Mouse (Mus musculus): Measurements from ENCODE around the gene Dgkb. TPM values are rescaled to one million over a fixed set of nuclear protein-coding genes. Genes with fewer than 3 reads are reported as not detected.

Dgkb gene
- total and polyA plus RNA-seq, 3 experiments = not detected

DNA sequence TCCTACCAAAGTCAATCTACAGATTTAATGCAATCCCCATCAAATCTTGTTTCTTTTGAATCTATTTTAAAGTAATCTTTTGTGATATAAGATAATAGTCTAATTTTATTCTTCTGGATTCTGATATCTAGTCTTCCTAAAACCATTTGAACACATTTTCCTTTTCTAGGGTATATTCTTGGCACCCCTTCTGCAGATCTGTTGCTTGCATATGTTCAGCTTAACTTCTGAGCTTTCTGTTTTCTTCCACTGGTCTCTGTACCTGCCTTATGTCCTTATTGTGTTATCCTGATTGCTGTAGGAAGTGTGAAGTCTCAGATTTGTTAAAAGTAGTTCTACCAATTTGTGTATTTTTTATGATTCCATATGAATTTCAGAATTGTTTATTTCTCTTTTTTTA, 451.3 kb downstream of the Dgkb start:
- no peak overlapping the region for H3K4me2 ChIP-seq (ENCODE audit: insufficient read depth, low read depth, poor library complexity, severe bottlenecking)
- in situ Hi-C loops (cut with MboI; ENCODE audit: low pct_ligation_motif_present, low pct_unique_long_range_greater_than_20kb, low sequenced_read_pairs) = no loop called here
- no peak overlapping the region for H3K9ac ChIP-seq (ENCODE audit: insufficient read depth, low read depth)
- H3K79me2 ChIP-seq (replicated peaks; ENCODE audit: control insufficient read depth, extremely low read depth, insufficient read depth, poor library complexity, severe bottlenecking) = no peaks in the 10 kb centered on the region
- no peak overlapping the region for H3K27ac ChIP-seq (ENCODE audit: insufficient read depth, low read depth)
- TF ChIP-seq ZNF384 (IDR thresholded peaks at IDR 0.05; ENCODE audit: low read depth, low read length) = no peak
- TF ChIP-seq EP300 (IDR thresholded peaks at IDR 0.05; ENCODE audit: low read length) = no peak
- no peaks in the 10 kb centered on the region for H3K4me1 ChIP-seq (ENCODE audit: control insufficient read depth in 1 of 2, insufficient read depth in 2 of 2)
- no peak overlapping the region for H3K4me3 ChIP-seq (replicated peaks in 1 of 3; ENCODE audit: low read depth in 2 of 3, low read length in 2 of 3, poor library complexity in 1 of 3)
- no peaks in the 10 kb centered on the region for H3K36me3 ChIP-seq (replicated peaks in 1 of 2; ENCODE audit: control insufficient read depth in 1 of 2, insufficient read depth in 1 of 2, low read length in 1 of 2)
- no peak for DNase-seq (ENCODE audit: extremely low read depth)
- no peaks in the 10 kb centered on the region for H3K9me3 ChIP-seq (replicated peaks; ENCODE audit: low read length)
- dilution Hi-C loops (cut with MboI; ENCODE audit: extremely low pct_ligation_motif_present, extremely low pct_unique_long_range_greater_than_20kb, low sequenced_read_pairs) = no loop called here
- no peaks in the 10 kb centered on the region for H3K27me3 ChIP-seq (replicated peaks)

DNA sequence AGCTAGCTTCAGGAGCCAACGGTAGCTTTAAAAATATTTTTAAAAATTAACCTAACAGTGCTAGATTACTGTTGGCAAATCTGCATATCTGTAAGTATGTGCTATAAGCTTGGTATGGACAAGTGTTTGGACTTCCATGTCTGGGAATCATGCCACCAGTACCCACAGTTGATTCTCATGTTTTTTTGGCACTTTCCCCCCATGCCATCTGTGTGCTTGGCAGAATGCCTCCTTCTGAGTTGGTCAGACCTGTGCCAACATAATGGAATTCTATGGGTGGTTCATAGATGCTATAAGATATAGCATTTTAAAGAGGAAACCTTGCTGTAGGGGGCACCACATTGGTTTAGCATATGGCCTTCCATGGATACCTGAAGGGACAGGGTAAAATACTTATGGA, 484.0 kb downstream of the Dgkb start:
- H3K9me3 ChIP-seq (replicated peaks; ENCODE audit: low read length) = no peaks in the 10 kb centered on the region
- dilution Hi-C loops (cut with MboI; ENCODE audit: extremely low pct_ligation_motif_present, extremely low pct_unique_long_range_greater_than_20kb, low sequenced_read_pairs) (no loop called here), in situ Hi-C loops (cut with MboI; ENCODE audit: low pct_ligation_motif_present, low pct_unique_long_range_greater_than_20kb, low sequenced_read_pairs) (no loop called here)
- H3K36me3 ChIP-seq (replicated peaks in 1 of 2; ENCODE audit: control insufficient read depth in 1 of 2, insufficient read depth in 1 of 2, low read length in 1 of 2) = no peaks in the 10 kb centered on the region
- TF ChIP-seq MAFK (IDR thresholded peaks at IDR 0.05; ENCODE audit: insufficient replicate concordance, low read length) (no peak), HCFC1 (IDR thresholded peaks at IDR 0.05; ENCODE audit: low read depth, low read length) (no peak), ZNF384 (IDR thresholded peaks at IDR 0.05; ENCODE audit: low read depth, low read length) (no peak), MEF2A (IDR thresholded peaks at IDR 0.05; ENCODE audit: borderline replicate concordance, low read depth, low read length) (no peak), POLR2A (IDR thresholded peaks at IDR 0.05; ENCODE audit: low read depth, low read length) (no peak), ZMIZ1 (IDR thresholded peaks at IDR 0.05; ENCODE audit: low read depth, low read length) (no peak), RCOR1 (conservative IDR thresholded peaks at IDR 0.05; ENCODE audit: low read depth, low read length) (no peak), RAD21 (IDR thresholded peaks at IDR 0.05; ENCODE audit: low read depth, low read length) (no peak), ZC3H11A (IDR thresholded peaks at IDR 0.05; ENCODE audit: low read depth, low read length) (no peak), JUND (conservative IDR thresholded peaks at IDR 0.05; ENCODE audit: low read depth, low read length) (no peak), GABPA (IDR thresholded peaks at IDR 0.05; ENCODE audit: insufficient replicate concordance, low read depth, low read length) (no peak), PAX5 (IDR thresholded peaks at IDR 0.05; ENCODE audit: low read length) (no peak)
- no peaks in the 10 kb centered on the region for H3K79me2 ChIP-seq (replicated peaks; ENCODE audit: control insufficient read depth, extremely low read depth, insufficient read depth, poor library complexity, severe bottlenecking)
- H3K27ac ChIP-seq (ENCODE audit: insufficient read depth, low read depth) = no peak overlapping the region
- H3K27me3 ChIP-seq (replicated peaks) = no peaks in the 10 kb centered on the region
- no peak overlapping the region for H3K9ac ChIP-seq (ENCODE audit: insufficient read depth, low read depth)
- H3K4me3 ChIP-seq (replicated peaks in 1 of 3; ENCODE audit: low read depth in 2 of 3, low read length in 2 of 3, poor library complexity in 1 of 3) = no peak overlapping the region
- DNase-seq (ENCODE audit: extremely low read depth) = no peak
- H3K4me1 ChIP-seq (ENCODE audit: control insufficient read depth in 1 of 2, insufficient read depth in 2 of 2) = no peaks in the 10 kb centered on the region
- H3K4me2 ChIP-seq (ENCODE audit: insufficient read depth, low read depth, poor library complexity, severe bottlenecking) = no peak overlapping the region

DNA sequence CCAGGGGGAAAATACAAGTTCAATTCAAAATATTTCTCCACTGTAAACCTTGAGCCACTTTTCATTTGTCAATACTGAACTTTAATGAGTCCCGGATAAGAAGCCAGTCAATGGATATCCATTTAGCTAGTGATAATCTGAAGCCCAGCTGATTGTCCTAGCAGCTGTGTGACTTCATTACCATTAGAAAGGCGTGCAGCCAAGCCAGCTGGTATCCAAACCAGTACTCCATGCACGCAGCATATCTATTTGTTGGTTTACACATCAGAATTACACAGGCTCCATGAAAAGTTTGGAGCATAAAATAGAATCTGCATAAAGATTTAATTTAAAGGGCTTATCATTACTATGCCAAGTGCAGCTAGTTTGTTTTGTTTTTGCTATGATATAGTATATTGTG, 486.3 kb downstream of the Dgkb start:
- Histone ChIP-seq H3K36me3 (replicated peaks in 1 of 2; ENCODE audit: control insufficient read depth in 1 of 2, insufficient read depth in 1 of 2, low read length in 1 of 2) (no peaks in the 10 kb centered on the region), H3K4me3 (replicated peaks in 1 of 3; ENCODE audit: low read depth in 2 of 3, low read length in 2 of 3, poor library complexity in 1 of 3) (no peak overlapping the region), H3K4me1 (ENCODE audit: control insufficient read depth in 1 of 2, insufficient read depth in 2 of 2) (no peaks in the 10 kb centered on the region), H3K27ac (ENCODE audit: insufficient read depth, low read depth) (no peak overlapping the region), H3K27me3 (replicated peaks) (no peaks in the 10 kb centered on the region), H3K9ac (ENCODE audit: insufficient read depth, low read depth) (no peak overlapping the region), H3K4me2 (ENCODE audit: insufficient read depth, low read depth, poor library complexity, severe bottlenecking) (no peak overlapping the region), H3K79me2 (replicated peaks; ENCODE audit: control insufficient read depth, extremely low read depth, insufficient read depth, poor library complexity, severe bottlenecking) (no peaks in the 10 kb centered on the region), H3K9me3 (replicated peaks; ENCODE audit: low read length) (no peaks in the 10 kb centered on the region)
- TF ChIP-seq ZNF384 (IDR thresholded peaks at IDR 0.05; ENCODE audit: low read depth, low read length) (no peak), HCFC1 (IDR thresholded peaks at IDR 0.05; ENCODE audit: low read depth, low read length) (no peak), KAT2A (IDR thresholded peaks at IDR 0.05; ENCODE audit: insufficient replicate concordance, low read length) (no peak), RCOR1 (conservative IDR thresholded peaks at IDR 0.05; ENCODE audit: low read depth, low read length) (no peak)
- dilution Hi-C loops (cut with MboI; ENCODE audit: extremely low pct_ligation_motif_present, extremely low pct_unique_long_range_greater_than_20kb, low sequenced_read_pairs) = no loop called here
- in situ Hi-C loops (cut with MboI; ENCODE audit: low pct_ligation_motif_present, low pct_unique_long_range_greater_than_20kb, low sequenced_read_pairs) = no loop called here
- no peak for DNase-seq (ENCODE audit: extremely low read depth)
